Mouse (Mus musculus): ENCODE measurements at regions not wholly inside any gene's neighbourhood (a gene's known extent, or its start where the extent isn't known, plus 50 kb on each side); places are given as distances from the start of the nearest gene placed in this dataset.

DNA sequence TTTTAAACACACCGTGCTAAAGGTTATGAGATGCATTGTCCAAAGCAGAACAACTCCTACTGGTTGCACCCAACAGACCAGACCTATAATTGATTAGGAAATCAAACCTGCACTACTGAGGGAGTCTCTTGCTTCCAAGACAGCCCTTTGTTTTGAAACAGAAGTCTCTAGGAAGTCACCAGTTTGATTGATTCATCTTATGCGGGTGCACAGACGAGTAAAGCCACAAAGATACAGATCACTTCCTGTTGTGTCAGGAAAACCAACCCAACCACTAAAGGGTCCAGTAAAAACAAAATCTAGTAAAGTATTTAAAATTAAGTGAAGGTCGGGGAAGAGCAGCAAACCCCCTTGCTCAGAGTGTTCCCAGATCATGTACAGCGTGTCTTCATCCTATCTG is 58.3 kb upstream of the N6amt1 start:
- no peaks in the 10 kb centered on the region for H3K4me1 ChIP-seq (ENCODE audit: insufficient read depth, low read length)
- 89% methylated on average over 5 of the region's 5 CpGs for WGBS
- no peak overlapping the region for H3K4me3 ChIP-seq (ENCODE audit: low read depth, low read length)
- no peak overlapping the region for H3K27ac ChIP-seq (ENCODE audit: low read depth, low read length)
- no peak overlapping the region for H3K9ac ChIP-seq (replicated peaks; ENCODE audit: low read length, poor library complexity, severe bottlenecking)
- no peaks in the 10 kb centered on the region for H3K27me3 ChIP-seq (ENCODE audit: insufficient read depth, low read length)
- no peak for TF ChIP-seq CTCF (IDR thresholded peaks at IDR 0.05)
- DNase-seq (ENCODE audit: low spot score): no peak
- ATAC-seq (ENCODE audit: low FRiP score): no peak
- no peaks in the 10 kb centered on the region for H3K36me3 ChIP-seq (ENCODE audit: insufficient read depth, low read length)
- no peaks in the 10 kb centered on the region for H3K9me3 ChIP-seq (ENCODE audit: low read length)
- H3K4me2 ChIP-seq (ENCODE audit: low read depth, low read length, poor library complexity, severe bottlenecking): no peak overlapping the region

DNA sequence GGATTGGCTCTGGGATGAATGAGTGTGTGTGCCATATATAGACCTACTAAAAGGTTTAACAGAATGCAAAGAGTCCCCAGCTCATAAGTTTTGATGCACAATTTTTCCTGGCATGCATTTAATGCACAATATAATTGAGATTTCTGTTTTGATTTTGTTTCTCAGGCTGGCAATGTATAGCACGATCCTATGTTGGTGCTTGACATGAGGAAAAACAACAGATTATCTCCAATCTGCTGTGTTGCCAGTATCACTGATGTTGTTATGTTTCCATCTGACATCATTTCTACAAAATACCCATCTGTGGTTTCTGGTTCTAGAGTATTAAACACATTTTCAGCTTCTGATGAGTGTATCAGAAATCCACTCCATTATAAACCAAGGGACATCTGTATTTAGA is 61.2 kb upstream of the N6amt1 start:
- 96% methylated on average over 1 of the region's 1 CpGs for WGBS
- H3K36me3 ChIP-seq (ENCODE audit: insufficient read depth, low read length): no peaks in the 10 kb centered on the region
- H3K4me1 ChIP-seq (ENCODE audit: insufficient read depth, low read length): no peaks in the 10 kb centered on the region
- ATAC-seq (ENCODE audit: low FRiP score) (no peak), DNase-seq (ENCODE audit: low spot score) (no peak)
- no peak overlapping the region for H3K27ac ChIP-seq (ENCODE audit: low read depth, low read length)
- no peak overlapping the region for H3K4me2 ChIP-seq (ENCODE audit: low read depth, low read length, poor library complexity, severe bottlenecking)
- TF ChIP-seq CTCF (IDR thresholded peaks at IDR 0.05): no peak
- H3K27me3 ChIP-seq (ENCODE audit: insufficient read depth, low read length): no peaks in the 10 kb centered on the region
- no peak overlapping the region for H3K9ac ChIP-seq (replicated peaks; ENCODE audit: low read length, poor library complexity, severe bottlenecking)
- H3K4me3 ChIP-seq (ENCODE audit: low read depth, low read length): no peak overlapping the region
- no peaks in the 10 kb centered on the region for H3K9me3 ChIP-seq (ENCODE audit: low read length)

DNA sequence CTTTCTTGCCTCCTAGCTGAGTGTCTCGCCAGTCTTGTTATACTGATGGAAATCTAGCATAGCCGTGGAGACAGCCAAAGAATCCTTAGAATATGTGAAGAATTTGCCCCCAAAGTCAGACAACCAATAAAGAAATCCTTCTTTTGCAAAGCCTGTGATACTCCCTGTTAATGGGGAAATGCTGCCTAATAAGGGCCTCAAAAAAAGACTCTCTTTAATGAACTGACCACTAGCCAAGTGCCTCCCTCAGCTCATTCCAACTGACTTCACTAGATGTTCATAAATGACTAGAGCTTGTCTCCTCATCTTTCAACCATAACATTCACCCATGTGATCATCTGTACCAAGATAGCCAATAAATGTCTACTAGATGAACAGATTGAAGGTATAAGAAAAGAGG is 62.3 kb upstream of the N6amt1 start:
- Histone ChIP-seq H3K9ac (replicated peaks; ENCODE audit: low read length, poor library complexity, severe bottlenecking) (no peak overlapping the region), H3K4me2 (ENCODE audit: low read depth, low read length, poor library complexity, severe bottlenecking) (no peak overlapping the region), H3K27ac (ENCODE audit: low read depth, low read length) (no peak overlapping the region), H3K4me3 (ENCODE audit: low read depth, low read length) (no peak overlapping the region), H3K36me3 (ENCODE audit: insufficient read depth, low read length) (no peaks in the 10 kb centered on the region), H3K27me3 (ENCODE audit: insufficient read depth, low read length) (no peaks in the 10 kb centered on the region), H3K9me3 (ENCODE audit: low read length) (no peaks in the 10 kb centered on the region), H3K4me1 (ENCODE audit: insufficient read depth, low read length) (no peaks in the 10 kb centered on the region)
- TF ChIP-seq CTCF (IDR thresholded peaks at IDR 0.05): no peak
- DNase-seq (ENCODE audit: low spot score): no peak
- WGBS: 89% methylated on average over 2 of the region's 2 CpGs
- no peak for ATAC-seq (ENCODE audit: low FRiP score)

DNA sequence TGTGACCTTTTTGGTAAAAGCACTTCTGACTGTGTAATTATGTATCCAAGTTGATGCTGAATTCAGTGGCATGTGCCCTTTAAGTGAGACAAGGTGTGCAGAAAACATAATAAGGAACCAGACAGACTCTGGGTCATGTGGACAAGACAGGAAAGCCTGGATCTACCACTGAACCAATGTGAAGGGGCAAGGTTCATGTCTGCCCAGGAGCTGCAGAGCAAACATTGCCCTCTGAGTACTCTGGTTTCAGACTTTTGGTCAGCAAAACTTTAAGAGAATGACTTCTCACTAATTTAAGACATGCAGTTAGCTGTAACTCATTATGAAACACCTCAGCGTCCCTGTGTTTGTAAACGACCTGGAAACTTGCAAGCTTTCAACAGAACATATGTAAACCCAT is 68.3 kb upstream of the N6amt1 start:
- ATAC-seq (ENCODE audit: low FRiP score) (no peak), DNase-seq (ENCODE audit: low spot score) (no peak)
- Histone ChIP-seq H3K27ac (ENCODE audit: low read depth, low read length) (no peak overlapping the region), H3K4me3 (ENCODE audit: low read depth, low read length) (no peak overlapping the region), H3K9me3 (ENCODE audit: low read length) (no peaks in the 10 kb centered on the region), H3K27me3 (ENCODE audit: insufficient read depth, low read length) (no peaks in the 10 kb centered on the region), H3K36me3 (ENCODE audit: insufficient read depth, low read length) (no peaks in the 10 kb centered on the region), H3K9ac (replicated peaks; ENCODE audit: low read length, poor library complexity, severe bottlenecking) (no peak overlapping the region), H3K4me2 (ENCODE audit: low read depth, low read length, poor library complexity, severe bottlenecking) (no peak overlapping the region), H3K4me1 (ENCODE audit: insufficient read depth, low read length) (no peaks in the 10 kb centered on the region)
- TF ChIP-seq CTCF (IDR thresholded peaks at IDR 0.05): no peak
- 86% methylated on average over 2 of the region's 2 CpGs for WGBS

DNA sequence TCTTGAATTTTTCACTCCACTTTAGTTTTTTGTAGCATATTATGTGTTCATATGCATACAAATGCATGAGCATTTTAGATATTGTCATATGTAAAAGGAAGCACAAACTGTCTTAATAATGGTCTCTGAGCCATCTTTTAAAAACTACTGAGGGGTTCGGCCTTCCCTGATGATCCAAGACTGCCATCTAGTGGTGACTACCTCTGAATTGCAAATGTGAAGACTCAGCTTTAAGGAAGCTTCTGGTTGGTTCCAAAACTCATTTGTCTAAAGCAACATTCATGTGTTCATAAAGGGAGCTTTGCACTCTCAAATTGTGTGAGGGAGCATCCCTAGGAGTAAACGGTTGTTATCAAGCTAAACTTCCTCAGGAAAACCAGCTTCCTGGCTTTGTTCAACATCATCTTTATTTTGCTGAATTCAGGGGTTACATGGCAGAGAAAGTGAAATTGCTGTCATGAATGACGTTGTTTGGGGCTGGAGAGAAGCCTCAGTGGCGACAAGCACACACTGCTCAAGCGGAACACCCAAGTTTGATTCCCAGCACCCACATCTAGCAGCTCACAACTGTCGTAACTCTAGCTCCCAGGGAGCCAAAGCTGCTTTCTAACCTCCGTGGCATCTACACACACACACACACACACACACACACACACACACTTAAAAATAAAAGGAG is 69.0 kb upstream of the N6amt1 start:
- peak; percentile 25; the same call in 1 of the 2 replicates for TF ChIP-seq CTCF (IDR thresholded peaks at IDR 0.05)
- 60% methylated on average over 7 of the region's 7 CpGs for WGBS
- Histone ChIP-seq H3K9me3 (ENCODE audit: low read length) (no peaks in the 10 kb centered on the region), H3K4me2 (ENCODE audit: low read depth, low read length, poor library complexity, severe bottlenecking) (no peak overlapping the region), H3K9ac (replicated peaks; ENCODE audit: low read length, poor library complexity, severe bottlenecking) (no peak overlapping the region), H3K27ac (ENCODE audit: low read depth, low read length) (no peak overlapping the region), H3K27me3 (ENCODE audit: insufficient read depth, low read length) (no peaks in the 10 kb centered on the region), H3K36me3 (ENCODE audit: insufficient read depth, low read length) (no peaks in the 10 kb centered on the region), H3K4me3 (ENCODE audit: low read depth, low read length) (no peak overlapping the region), H3K4me1 (ENCODE audit: insufficient read depth, low read length) (no peaks in the 10 kb centered on the region)
- DNase-seq (ENCODE audit: low spot score) (no peak), ATAC-seq (ENCODE audit: low FRiP score) (no peak)

DNA sequence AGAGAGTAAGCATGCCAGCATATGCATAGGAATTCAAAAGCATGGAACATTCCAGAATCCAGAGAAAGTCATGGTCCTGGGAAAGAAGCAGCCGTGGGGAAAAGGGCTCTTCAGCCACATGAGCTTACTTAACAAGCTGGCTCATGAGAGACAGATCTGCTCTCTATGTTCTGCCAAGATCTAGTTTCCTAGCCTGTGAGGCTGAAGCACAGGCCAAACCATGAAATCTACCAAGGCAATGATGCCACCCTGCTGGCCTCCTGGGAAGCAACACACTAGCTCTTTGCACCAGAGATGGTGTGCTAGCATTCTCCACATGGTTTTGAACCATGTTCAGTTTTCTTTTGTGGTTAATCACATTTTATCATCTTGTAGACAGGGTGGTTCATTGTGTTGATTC is 75.5 kb upstream of the N6amt1 start:
- Histone ChIP-seq H3K27ac (ENCODE audit: low read depth, low read length) (no peak overlapping the region), H3K27me3 (ENCODE audit: insufficient read depth, low read length) (no peaks in the 10 kb centered on the region), H3K4me1 (ENCODE audit: insufficient read depth, low read length) (no peaks in the 10 kb centered on the region), H3K9ac (replicated peaks; ENCODE audit: low read length, poor library complexity, severe bottlenecking) (no peak overlapping the region), H3K4me2 (ENCODE audit: low read depth, low read length, poor library complexity, severe bottlenecking) (no peak overlapping the region), H3K9me3 (ENCODE audit: low read length) (no peaks in the 10 kb centered on the region), H3K36me3 (ENCODE audit: insufficient read depth, low read length) (no peaks in the 10 kb centered on the region), H3K4me3 (ENCODE audit: low read depth, low read length) (no peak overlapping the region)
- no peak for TF ChIP-seq CTCF (IDR thresholded peaks at IDR 0.05)
- 77% methylated on average over 1 of the region's 1 CpGs for WGBS
- no peak for DNase-seq (ENCODE audit: low spot score)
- ATAC-seq (ENCODE audit: low FRiP score): no peak

Measured in midbrain, postnatal 0 days (tissue).